Mouse (Mus musculus) ES-E14 (cell line): ENCODE results near the gene Gcnt7. TPM values are rescaled to one million over a fixed set of nuclear protein-coding genes. Genes with fewer than 3 reads are reported as not detected.

Source experiments
- DNase-seq: peaks from one replicate; pipeline ENCODE4 v3.0.0-alpha.2; 2013; ENCODE audit warnings: low read depth, low spot score
- H3K27ac ChIP-seq: 2 replicates; pipeline ENCODE4 v1.5.1; 2012; ENCODE audit warnings: low read depth, mild to moderate bottlenecking, low read length, moderate library complexity, mixed read lengths; ENCODE audit not compliant: poor library complexity, insufficient read depth, severe bottlenecking
- H3K36me3 ChIP-seq: 2 replicates; pipeline ENCODE4 v1.6.1; 2012; ENCODE audit warnings: mild to moderate bottlenecking, low read length, moderate library complexity, mixed read lengths; ENCODE audit not compliant: control insufficient read depth, poor library complexity, insufficient read depth, severe bottlenecking
- H3K4me1 ChIP-seq, 2 experiments: fragments of 150-350 bp in 1 of 2; sonication (generic) in 1 of 2; 2 replicates each; pipeline ENCODE4 v1.6.1; 2012; ENCODE audit warnings: low read length in 2 of 2, mild to moderate bottlenecking in 1 of 2, mixed read lengths in 1 of 2; ENCODE audit not compliant: control insufficient read depth in 2 of 2, insufficient read depth in 2 of 2, poor library complexity in 1 of 2
- H3K4me3 ChIP-seq, 2 experiments: fragments of 150-350 bp in 1 of 2; sonication (generic) in 1 of 2; 2 replicates each; pipeline ENCODE4 v1.5.1; 2012; ENCODE audit warnings: low read length in 2 of 2, low read depth in 1 of 2, mild to moderate bottlenecking in 1 of 2, mixed read lengths in 1 of 2; ENCODE audit not compliant: insufficient read depth in 1 of 2, poor library complexity in 1 of 2, severe bottlenecking in 1 of 2
- H3K9ac ChIP-seq: 2 replicates; pipeline ENCODE4 v1.6.1; 2012; ENCODE audit warnings: low read depth, mild to moderate bottlenecking, low read length, mixed read lengths; ENCODE audit not compliant: poor library complexity, insufficient read depth, severe bottlenecking
- H3K9me3 ChIP-seq: fragments of 150-350 bp; sonication (generic); 2 replicates; pipeline ENCODE4 v1.6.1; 2012; ENCODE audit warnings: low read depth, mild to moderate bottlenecking, low read length; ENCODE audit not compliant: control insufficient read depth, insufficient read depth
- CHD2 ChIP-seq: IDR thresholded peaks from 2 replicates; pipeline ENCODE4 v1.6.1; 2014; ENCODE audit warnings: mild to moderate bottlenecking, low read depth, low read length, inconsistent platforms
- HCFC1 ChIP-seq: IDR thresholded peaks from 2 replicates; pipeline ENCODE4 v1.6.1; 2012; ENCODE audit warnings: low read length, inconsistent platforms, borderline replicate concordance; ENCODE audit not compliant: insufficient read depth
- MAFK ChIP-seq: IDR thresholded peaks from 2 replicates; pipeline ENCODE4 v1.6.1; 2014; ENCODE audit warnings: mild to moderate bottlenecking, low read depth, low read length, inconsistent platforms; ENCODE audit not compliant: insufficient read depth
- ZC3H11A ChIP-seq: IDR thresholded peaks from 2 replicates; pipeline ENCODE4 v1.6.1; 2012; ENCODE audit warnings: low read depth, mild to moderate bottlenecking, inconsistent platforms, low read length, borderline replicate concordance
- ZNF384 ChIP-seq: IDR thresholded peaks from 2 replicates; pipeline ENCODE4 v1.6.1; 2012; ENCODE audit warnings: low read depth, low read length, inconsistent platforms
- in situ Hi-C, 2 experiments: fragments of 600-800 bp; cut with MboI; formaldehyde crosslinking; loops; one replicate each; pipeline ENCODE4 v1.15.1; 2025; ENCODE audit warnings: low sequenced_read_pairs in 2 of 2, inconsistent platforms in 1 of 2; ENCODE audit not compliant: unreplicated experiment in 2 of 2
- total RNA-seq: library from RNA; depleted of rRNA; stranded (reverse); fragments of 300-350 nt; gene quantifications from 2 replicates; pipeline ENCODE4 v1.2.3, GENCODE M21; 2012; rRNA removed

Gcnt7 gene
- total RNA-seq, 1 experiment = 0.27 TPM

GRCm38 (mm10) chr2:172407499-172407898 lies 50.9 kb downstream of the Gcnt7 start:
- no peak for DNase-seq
- H3K9ac ChIP-seq = no peak overlapping the region
- peaks cover 0 to 11% of the 10 kb centered on the region in 2 experiments; a peak in 2 of 4 replicates for H3K4me1 ChIP-seq
- no peaks in the 10 kb centered on the region for H3K9me3 ChIP-seq
- no peak for TF ChIP-seq ZNF384
- no peak for TF ChIP-seq ZC3H11A
- no peak for TF ChIP-seq MAFK
- TF ChIP-seq CHD2 = no peak
- TF ChIP-seq HCFC1 = no peak
- no peak overlapping the region for H3K4me3 ChIP-seq
- H3K36me3 ChIP-seq = no peaks in the 10 kb centered on the region
- in situ Hi-C loops = no loop called here
- H3K27ac ChIP-seq = no peak overlapping the region

GRCm38 (mm10) chr2:172406173-172406572 lies 52.2 kb downstream of the Gcnt7 start:
- no peak for DNase-seq
- no peak for TF ChIP-seq ZC3H11A
- no peak for TF ChIP-seq MAFK
- no peak for TF ChIP-seq CHD2
- no peak for TF ChIP-seq HCFC1
- no peak for TF ChIP-seq ZNF384
- no peak overlapping the region for H3K27ac ChIP-seq
- no peak overlapping the region for H3K9ac ChIP-seq
- peaks cover 0 to 9% of the 10 kb centered on the region in 2 experiments; a peak in 2 of 4 replicates for H3K4me1 ChIP-seq
- no peak overlapping the region for H3K4me3 ChIP-seq
- H3K36me3 ChIP-seq = no peaks in the 10 kb centered on the region
- in situ Hi-C loops = no loop called here
- no peaks in the 10 kb centered on the region for H3K9me3 ChIP-seq

- DNase-seq = no peak
- H3K4me3 ChIP-seq = no peak overlapping the region
- no peaks in the 10 kb centered on the region for H3K9me3 ChIP-seq
- in situ Hi-C loops = no loop called here
- no peak overlapping the region for H3K9ac ChIP-seq
- no peak for TF ChIP-seq ZNF384
- TF ChIP-seq MAFK = no peak
- TF ChIP-seq ZC3H11A = no peak
- TF ChIP-seq CHD2 = no peak
- TF ChIP-seq HCFC1 = no peak
- H3K36me3 ChIP-seq = no peaks in the 10 kb centered on the region
- H3K4me1 ChIP-seq = peaks cover 0 to 12% of the 10 kb centered on the region in 2 experiments; a peak in 2 of 4 replicates
- H3K27ac ChIP-seq = no peak overlapping the region
Measured at GRCm38 (mm10) chr2:172405011-172405410, 53.4 kb downstream of the Gcnt7 start.

GRCm38 (mm10) chr2:172404239-172404638 lies 54.2 kb downstream of the Gcnt7 start:
- no peak overlapping the region for H3K4me3 ChIP-seq
- no peak overlapping the region for H3K27ac ChIP-seq
- no peaks in the 10 kb centered on the region for H3K9me3 ChIP-seq
- peaks cover 2 to 17% of the 10 kb centered on the region in 2 experiments; a peak in 3 of 4 replicates for H3K4me1 ChIP-seq
- TF ChIP-seq HCFC1 = no peak
- in situ Hi-C loops = no loop called here
- DNase-seq = no peak
- no peak overlapping the region for H3K9ac ChIP-seq
- H3K36me3 ChIP-seq = no peaks in the 10 kb centered on the region

GRCm38 (mm10) chr2:172401116-172401825 lies 57.1 kb downstream of the Gcnt7 start:
- Histone ChIP-seq H3K36me3 (no peaks in the 10 kb centered on the region), H3K4me1 (peaks cover 6 to 30% of the 10 kb centered on the region in 2 experiments), H3K4me3 (no peak overlapping the region), H3K9ac (no peak overlapping the region), H3K9me3 (no peaks in the 10 kb centered on the region), H3K27ac (no peak overlapping the region)
- TF ChIP-seq ZC3H11A (no peak), MAFK (no peak), CHD2 (no peak), ZNF384 (no peak), HCFC1 (no peak)
- in situ Hi-C loops = no loop called here
- DNase-seq = no peak

Other genes with a start within 250 kb of the Gcnt7 start
- gene Mc3r, start 210.1 kb downstream of the Gcnt7 start, total RNA-seq = not detected in 2 replicates
- 1.6 and 2.0 TPM in 2 replicates for gene Fam210b, start 113.0 kb downstream of the Gcnt7 start, total RNA-seq
- gene Aurka, start 88.1 kb downstream of the Gcnt7 start, total RNA-seq = 98.6 and 104 TPM in 2 replicates
- 67.2 and 68.5 TPM in 2 replicates for gene Cstf1, start 87.9 kb downstream of the Gcnt7 start, total RNA-seq
- 2.5 and 2.8 TPM in 2 replicates for gene Cass4, start 64.8 kb downstream of the Gcnt7 start, total RNA-seq
- 51.0 and 58.7 TPM in 2 replicates for gene Rtf2, start 18.0 kb downstream of the Gcnt7 start, total RNA-seq
- gene Fam209, start 13.9 kb upstream of the Gcnt7 start, total RNA-seq = 0.54 and 1.6 TPM in 2 replicates
- 18.2 and 19.7 TPM in 2 replicates for gene Tfap2c, start 91.0 kb upstream of the Gcnt7 start, total RNA-seq